Mouse (Mus musculus): ENCODE results near the gene Pwwp2b.

GRCm38 (mm10) chr7:139218641-139219415 lies 29.5 kb upstream of the Pwwp2b start:
- TF ChIP-seq POLR2A (IDR thresholded peaks at IDR 0.05; ENCODE audit: insufficient read depth, low read depth, low read length) (no peak), CTCF (IDR thresholded peaks at IDR 0.05; ENCODE audit: insufficient read depth, low read depth, low read length) (no peak)
